Mouse (Mus musculus): Measurements from ENCODE around the gene Ammecr1. TPM values are rescaled to one million over a fixed set of nuclear protein-coding genes. Genes with fewer than 3 reads are reported as not detected.

The Ammecr1 gene
- polyA plus RNA-seq, 1 experiment from 2014 or later: 17.1 TPM

DNA sequence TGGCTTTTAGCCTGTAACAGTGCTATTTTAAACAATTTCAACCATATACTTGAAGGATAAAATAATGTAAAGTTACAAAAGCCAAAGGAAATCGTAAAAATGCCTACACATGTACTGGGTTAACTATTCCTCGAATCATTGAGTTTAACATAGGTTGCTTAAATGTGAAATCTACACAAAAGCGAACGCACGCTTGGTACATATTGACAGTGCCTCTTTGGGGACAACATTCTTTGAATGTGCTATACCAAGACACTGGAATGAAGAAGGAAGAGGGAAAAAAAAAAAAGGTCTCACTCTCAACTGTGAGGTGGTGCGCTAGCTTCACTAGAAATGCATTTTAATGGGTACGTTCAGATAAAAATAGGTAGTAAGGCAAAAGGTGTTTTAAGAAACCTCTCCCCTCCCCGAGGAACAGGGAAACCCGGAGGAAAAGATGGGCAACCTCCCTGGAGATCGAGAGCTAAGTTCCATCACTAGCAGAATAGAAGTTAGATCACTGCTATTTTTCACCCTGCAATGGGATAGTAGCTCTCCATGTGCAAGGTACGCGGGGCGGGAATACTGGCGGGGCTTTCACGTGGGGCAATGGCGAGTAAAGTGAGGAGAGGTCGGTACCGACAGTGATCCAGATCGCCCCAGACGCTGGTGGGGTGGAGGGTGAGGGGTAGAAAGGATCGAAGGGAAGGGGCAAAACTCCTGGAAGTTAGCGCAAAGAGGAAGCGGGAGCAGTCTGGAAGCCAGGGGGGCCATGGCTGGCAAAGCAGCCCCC is 1.1 kb downstream of the Ammecr1 start:
- H3K9ac ChIP-seq (replicated peaks; ENCODE audit: low read length): peak overlapping the region; percentile 81
- H3K4me3 ChIP-seq (ENCODE audit: low read depth, low read length): peak overlapping the region; percentile 64
- H3K27me3 ChIP-seq (ENCODE audit: control insufficient read depth, insufficient read depth, low read length): no peaks in the 10 kb centered on the region
- peak; percentile 36; the same call in 1 of the 2 replicates for ATAC-seq (replicated peaks; ENCODE audit: insufficient number of reproducible peaks, low FRiP score, low TSS enrichment, low read depth)
- peak overlapping the region; percentile 45 for H3K4me2 ChIP-seq (ENCODE audit: low read depth, low read length)
- DNase-seq (ENCODE audit: low spot score): peak; percentile 1
- H3K27ac ChIP-seq (replicated peaks; ENCODE audit: low read depth, low read length): no peak overlapping the region
- H3K36me3 ChIP-seq (replicated peaks; ENCODE audit: control insufficient read depth, insufficient read depth, low read depth, low read length): no peaks in the 10 kb centered on the region
- H3K4me1 ChIP-seq (ENCODE audit: control insufficient read depth, insufficient read depth, low read length): no peaks in the 10 kb centered on the region
- WGBS: 18% methylated on average over 23 of the region's 23 CpGs
- H3K9me3 ChIP-seq (replicated peaks; ENCODE audit: control insufficient read depth, low read length): no peaks in the 10 kb centered on the region

DNA sequence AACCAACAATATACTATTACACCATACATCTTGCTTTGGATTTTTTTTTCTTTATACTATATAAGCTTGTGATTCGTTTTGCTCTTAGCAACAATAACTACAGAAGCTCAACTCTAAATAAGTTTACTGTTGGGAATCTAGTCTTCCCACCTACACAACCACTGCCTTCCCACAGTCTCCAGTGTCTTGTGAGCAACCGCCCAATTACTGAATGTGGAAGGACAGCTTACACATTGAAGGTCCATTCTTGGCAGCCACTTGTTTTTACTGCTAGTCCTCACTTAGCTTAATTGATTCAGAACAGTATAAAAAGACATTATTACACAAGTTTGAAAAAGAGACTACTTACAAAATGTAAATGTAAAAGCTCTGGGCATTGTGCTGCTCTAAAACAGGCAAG is 6.1 kb downstream of the Ammecr1 start:
- Histone ChIP-seq H3K4me2 (ENCODE audit: low read depth, low read length) (no peak overlapping the region), H3K27me3 (ENCODE audit: control insufficient read depth, insufficient read depth, low read length) (no peaks in the 10 kb centered on the region), H3K9me3 (replicated peaks; ENCODE audit: control insufficient read depth, low read length) (no peaks in the 10 kb centered on the region), H3K4me3 (ENCODE audit: low read depth, low read length) (no peak overlapping the region), H3K9ac (replicated peaks; ENCODE audit: low read length) (no peak overlapping the region), H3K27ac (replicated peaks; ENCODE audit: low read depth, low read length) (no peak overlapping the region), H3K36me3 (replicated peaks; ENCODE audit: control insufficient read depth, insufficient read depth, low read depth, low read length) (no peaks in the 10 kb centered on the region), H3K4me1 (ENCODE audit: control insufficient read depth, insufficient read depth, low read length) (no peaks in the 10 kb centered on the region)
- ATAC-seq (replicated peaks; ENCODE audit: insufficient number of reproducible peaks, low FRiP score, low TSS enrichment, low read depth): no peak
- no peak for DNase-seq (ENCODE audit: low spot score)
- 89% methylated on average over 2 of the region's 2 CpGs for WGBS

DNA sequence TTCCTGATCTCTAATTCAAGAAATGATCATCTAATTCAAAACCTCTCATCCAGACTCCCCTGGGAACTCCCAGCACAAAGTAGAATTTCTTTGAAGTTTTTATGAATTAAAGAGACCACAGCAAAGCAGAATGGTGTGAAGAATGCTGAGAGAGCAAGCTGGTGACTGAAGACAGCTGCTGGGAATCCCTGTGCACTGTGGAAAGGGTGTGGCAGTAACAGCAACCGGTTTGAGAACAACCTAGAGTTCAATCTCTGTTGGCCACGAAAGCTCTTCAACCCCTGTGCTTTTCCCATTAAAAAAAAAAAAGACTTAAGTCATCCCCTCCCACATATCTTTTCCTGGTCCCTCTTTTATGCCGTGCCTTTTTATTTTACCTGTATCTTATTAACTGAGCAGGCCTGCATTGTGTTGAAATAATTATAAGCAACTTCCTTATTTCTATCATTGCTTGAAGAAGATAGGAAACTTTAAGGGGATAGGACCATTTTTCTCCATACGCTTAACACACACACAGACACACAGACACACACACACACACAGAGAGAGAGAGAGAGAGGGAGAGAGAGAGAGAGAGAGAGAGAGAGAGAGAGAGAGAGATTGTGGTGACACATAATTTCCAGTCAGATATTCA is 6.7 kb downstream of the Ammecr1 start:
- Histone ChIP-seq H3K36me3 (replicated peaks; ENCODE audit: control insufficient read depth, insufficient read depth, low read depth, low read length) (no peaks in the 10 kb centered on the region), H3K27me3 (ENCODE audit: control insufficient read depth, insufficient read depth, low read length) (no peaks in the 10 kb centered on the region), H3K27ac (replicated peaks; ENCODE audit: low read depth, low read length) (no peak overlapping the region), H3K9ac (replicated peaks; ENCODE audit: low read length) (no peak overlapping the region), H3K9me3 (replicated peaks; ENCODE audit: control insufficient read depth, low read length) (no peaks in the 10 kb centered on the region), H3K4me3 (ENCODE audit: low read depth, low read length) (no peak overlapping the region), H3K4me2 (ENCODE audit: low read depth, low read length) (no peak overlapping the region), H3K4me1 (ENCODE audit: control insufficient read depth, insufficient read depth, low read length) (no peaks in the 10 kb centered on the region)
- WGBS: 89% methylated on average over 4 of the region's 4 CpGs
- ATAC-seq (replicated peaks; ENCODE audit: insufficient number of reproducible peaks, low FRiP score, low TSS enrichment, low read depth) (no peak), DNase-seq (ENCODE audit: low spot score) (no peak)

DNA sequence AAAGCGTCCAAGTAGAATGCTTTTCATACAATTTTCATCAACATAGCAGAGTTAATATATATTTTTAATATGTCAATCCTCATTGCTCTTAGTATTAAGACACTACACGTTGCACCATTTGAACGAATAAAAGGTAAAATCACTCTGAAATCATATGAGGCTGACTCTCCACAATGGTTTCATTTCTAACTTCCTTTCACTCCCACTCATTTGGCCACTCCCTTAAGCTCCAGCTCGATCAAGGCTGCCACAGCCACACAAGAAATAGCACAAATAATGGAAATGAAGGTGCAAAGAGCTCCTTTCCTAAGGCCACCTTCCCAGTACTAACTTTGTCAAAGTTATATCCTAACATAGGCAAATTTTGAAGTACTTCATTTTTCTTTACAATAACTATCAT is 38.1 kb downstream of the Ammecr1 start:
- Histone ChIP-seq H3K9ac (replicated peaks; ENCODE audit: low read length) (no peak overlapping the region), H3K4me3 (ENCODE audit: low read depth, low read length) (no peak overlapping the region), H3K4me1 (ENCODE audit: control insufficient read depth, insufficient read depth, low read length) (no peaks in the 10 kb centered on the region), H3K36me3 (replicated peaks; ENCODE audit: control insufficient read depth, insufficient read depth, low read depth, low read length) (no peaks in the 10 kb centered on the region), H3K27me3 (ENCODE audit: control insufficient read depth, insufficient read depth, low read length) (no peaks in the 10 kb centered on the region), H3K27ac (replicated peaks; ENCODE audit: low read depth, low read length) (no peak overlapping the region), H3K9me3 (replicated peaks; ENCODE audit: control insufficient read depth, low read length) (no peaks in the 10 kb centered on the region), H3K4me2 (ENCODE audit: low read depth, low read length) (no peak overlapping the region)
- 84% methylated on average over 4 of the region's 4 CpGs for WGBS
- DNase-seq (ENCODE audit: low spot score) (no peak), ATAC-seq (replicated peaks; ENCODE audit: insufficient number of reproducible peaks, low FRiP score, low TSS enrichment, low read depth) (no peak)

DNA sequence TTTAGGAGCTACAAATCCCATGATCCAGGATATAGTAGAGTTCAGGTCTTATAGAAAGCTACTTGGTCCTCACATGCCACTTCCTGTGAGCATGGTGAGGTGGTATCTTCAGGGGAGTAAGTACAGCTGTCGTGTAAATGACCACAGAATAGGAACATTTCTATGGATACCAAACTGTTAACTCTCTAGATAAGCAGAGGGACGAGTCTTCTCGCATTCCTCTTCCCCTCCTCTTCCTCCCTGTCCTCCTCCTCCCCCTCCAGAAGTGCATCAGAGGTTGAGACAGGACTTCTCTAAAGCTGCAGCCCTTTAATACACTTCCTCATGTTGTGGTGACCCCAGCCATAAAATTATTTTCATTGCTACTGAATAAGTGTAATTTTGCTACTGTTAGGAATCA is 49.1 kb downstream of the Ammecr1 start:
- Histone ChIP-seq H3K36me3 (replicated peaks; ENCODE audit: control insufficient read depth, insufficient read depth, low read depth, low read length) (no peaks in the 10 kb centered on the region), H3K9me3 (replicated peaks; ENCODE audit: control insufficient read depth, low read length) (no peaks in the 10 kb centered on the region), H3K4me2 (ENCODE audit: low read depth, low read length) (no peak overlapping the region), H3K9ac (replicated peaks; ENCODE audit: low read length) (no peak overlapping the region), H3K4me3 (ENCODE audit: low read depth, low read length) (no peak overlapping the region), H3K27ac (replicated peaks; ENCODE audit: low read depth, low read length) (no peak overlapping the region), H3K27me3 (ENCODE audit: control insufficient read depth, insufficient read depth, low read length) (no peaks in the 10 kb centered on the region), H3K4me1 (ENCODE audit: control insufficient read depth, insufficient read depth, low read length) (no peaks in the 10 kb centered on the region)
- no peak for ATAC-seq (replicated peaks; ENCODE audit: insufficient number of reproducible peaks, low FRiP score, low TSS enrichment, low read depth)
- 61% methylated on average over 3 of the region's 3 CpGs for WGBS
- no peak for DNase-seq (ENCODE audit: low spot score)

DNA sequence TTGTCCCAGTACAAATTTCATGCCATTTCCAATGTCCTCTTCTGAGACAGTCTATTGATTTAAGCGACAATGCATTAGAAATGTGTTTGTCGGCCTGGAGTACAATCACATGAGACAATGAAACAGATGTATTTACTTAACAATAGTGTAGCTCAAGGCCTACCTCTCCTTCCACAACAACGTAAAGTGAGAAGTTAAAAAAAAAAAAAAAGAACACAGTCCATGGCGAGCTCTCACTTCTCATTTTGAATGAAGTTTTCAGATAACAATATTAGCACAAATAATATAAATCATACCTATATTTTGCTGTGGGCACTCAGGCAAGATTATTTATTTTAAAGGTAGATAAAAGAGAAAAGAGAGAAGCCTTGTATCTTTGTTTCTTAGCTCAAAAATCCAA is 49.8 kb downstream of the Ammecr1 start:
- H3K27me3 ChIP-seq (ENCODE audit: control insufficient read depth, insufficient read depth, low read length): no peaks in the 10 kb centered on the region
- no peaks in the 10 kb centered on the region for H3K9me3 ChIP-seq (replicated peaks; ENCODE audit: control insufficient read depth, low read length)
- H3K27ac ChIP-seq (replicated peaks; ENCODE audit: low read depth, low read length): no peak overlapping the region
- H3K4me1 ChIP-seq (ENCODE audit: control insufficient read depth, insufficient read depth, low read length): no peaks in the 10 kb centered on the region
- no peak overlapping the region for H3K4me2 ChIP-seq (ENCODE audit: low read depth, low read length)
- H3K36me3 ChIP-seq (replicated peaks; ENCODE audit: control insufficient read depth, insufficient read depth, low read depth, low read length): no peaks in the 10 kb centered on the region
- no peak for ATAC-seq (replicated peaks; ENCODE audit: insufficient number of reproducible peaks, low FRiP score, low TSS enrichment, low read depth)
- no peak overlapping the region for H3K4me3 ChIP-seq (ENCODE audit: low read depth, low read length)
- WGBS: 68% methylated on average over 4 of the region's 4 CpGs
- H3K9ac ChIP-seq (replicated peaks; ENCODE audit: low read length): no peak overlapping the region
- DNase-seq (ENCODE audit: low spot score): no peak

DNA sequence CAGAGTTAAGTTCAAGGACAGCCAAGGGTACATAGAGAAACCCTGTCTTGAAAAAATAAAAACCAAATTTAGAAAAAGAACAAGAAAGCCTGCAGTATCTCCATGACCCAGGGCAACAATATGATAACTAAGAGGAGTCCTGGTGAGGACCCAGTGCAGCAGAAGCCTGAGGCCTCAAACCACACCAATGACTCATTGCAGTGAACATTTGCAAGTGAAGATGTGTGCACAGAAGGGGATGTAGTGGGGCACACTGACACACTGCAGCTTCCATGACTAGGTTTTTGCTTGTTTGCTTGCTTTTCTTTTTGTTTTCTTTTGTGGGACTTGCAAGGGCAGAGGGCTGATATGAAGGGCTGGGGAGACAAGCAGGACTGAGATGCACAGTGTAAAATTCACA is 52.3 kb downstream of the Ammecr1 start:
- ATAC-seq (replicated peaks; ENCODE audit: insufficient number of reproducible peaks, low FRiP score, low TSS enrichment, low read depth): no peak
- Histone ChIP-seq H3K27me3 (ENCODE audit: control insufficient read depth, insufficient read depth, low read length) (no peaks in the 10 kb centered on the region), H3K9ac (replicated peaks; ENCODE audit: low read length) (no peak overlapping the region), H3K36me3 (replicated peaks; ENCODE audit: control insufficient read depth, insufficient read depth, low read depth, low read length) (no peaks in the 10 kb centered on the region), H3K9me3 (replicated peaks; ENCODE audit: control insufficient read depth, low read length) (no peaks in the 10 kb centered on the region), H3K4me3 (ENCODE audit: low read depth, low read length) (no peak overlapping the region), H3K4me1 (ENCODE audit: control insufficient read depth, insufficient read depth, low read length) (no peaks in the 10 kb centered on the region), H3K27ac (replicated peaks; ENCODE audit: low read depth, low read length) (no peak overlapping the region), H3K4me2 (ENCODE audit: low read depth, low read length) (no peak overlapping the region)
- no peak for DNase-seq (ENCODE audit: low spot score)

DNA sequence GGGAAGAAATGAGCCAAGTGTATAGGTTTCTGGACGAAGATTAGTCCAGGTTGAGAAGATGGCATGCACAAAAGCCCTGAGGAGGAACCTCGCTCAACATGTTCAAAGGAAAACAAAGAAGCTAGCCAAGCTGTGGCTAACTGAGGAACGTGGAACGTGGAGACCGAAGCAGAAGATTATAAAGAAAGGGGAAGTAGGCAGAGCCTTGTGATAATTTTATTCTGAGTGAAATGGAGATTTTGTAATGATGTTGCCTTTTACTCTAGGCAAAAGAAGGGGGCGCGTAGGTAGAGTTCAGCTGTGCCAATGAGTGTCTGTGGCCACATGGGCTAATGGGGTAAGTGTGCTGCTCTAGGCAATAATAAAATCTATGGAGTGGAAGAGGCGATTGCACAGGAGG is 62.7 kb downstream of the Ammecr1 start:
- H3K4me1 ChIP-seq (ENCODE audit: control insufficient read depth, insufficient read depth, low read length): no peaks in the 10 kb centered on the region
- no peak overlapping the region for H3K9ac ChIP-seq (replicated peaks; ENCODE audit: low read length)
- no peaks in the 10 kb centered on the region for H3K9me3 ChIP-seq (replicated peaks; ENCODE audit: control insufficient read depth, low read length)
- DNase-seq (ENCODE audit: low spot score) (no peak), ATAC-seq (replicated peaks; ENCODE audit: insufficient number of reproducible peaks, low FRiP score, low TSS enrichment, low read depth) (no peak)
- H3K36me3 ChIP-seq (replicated peaks; ENCODE audit: control insufficient read depth, insufficient read depth, low read depth, low read length): no peaks in the 10 kb centered on the region
- no peak overlapping the region for H3K27ac ChIP-seq (replicated peaks; ENCODE audit: low read depth, low read length)
- H3K4me2 ChIP-seq (ENCODE audit: low read depth, low read length): no peak overlapping the region
- H3K4me3 ChIP-seq (ENCODE audit: low read depth, low read length): no peak overlapping the region
- 84% methylated on average over 8 of the region's 8 CpGs for WGBS
- no peaks in the 10 kb centered on the region for H3K27me3 ChIP-seq (ENCODE audit: control insufficient read depth, insufficient read depth, low read length)

Measured in embryonic facial prominence, embryonic 11.5 days (tissue).